Mouse (Mus musculus) R1 (cell line): ENCODE data around the gene Tns3.
A peak's percentile ranks its signal among the peaks of the same experiment; 100 is the strongest.

ENCODE experiments used
- DNase-seq: peaks from one replicate; pipeline ENCODE4 v3.0.0-alpha.2; 2018; ENCODE audit warnings: low read depth, low spot score

The Tns3 gene

DNA sequence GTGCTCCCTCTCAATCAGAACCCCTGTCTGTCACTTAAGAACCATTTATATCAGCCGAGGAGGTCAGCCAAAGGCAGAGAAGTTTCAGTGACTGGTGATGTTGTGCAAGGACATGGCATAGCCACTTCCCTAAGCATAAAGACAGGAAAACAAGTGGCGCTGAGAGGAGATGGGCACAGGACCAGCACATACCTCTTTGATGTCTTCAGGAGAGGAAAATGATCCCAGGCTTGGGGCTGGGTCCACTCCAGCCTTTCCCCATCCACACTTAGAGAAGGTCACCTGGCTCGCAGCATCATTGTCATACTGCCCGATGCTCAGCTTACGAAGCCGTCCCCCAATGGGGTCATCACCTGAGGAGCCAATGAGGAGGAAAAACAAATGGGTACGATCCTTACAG is 185.0 kb downstream of the Tns3 start:
- no peak for DNase-seq

- DNase-seq = no peak
Measured at GRCm38 (mm10) chr11:8473616-8474015, 190.7 kb downstream of the Tns3 start.

DNA sequence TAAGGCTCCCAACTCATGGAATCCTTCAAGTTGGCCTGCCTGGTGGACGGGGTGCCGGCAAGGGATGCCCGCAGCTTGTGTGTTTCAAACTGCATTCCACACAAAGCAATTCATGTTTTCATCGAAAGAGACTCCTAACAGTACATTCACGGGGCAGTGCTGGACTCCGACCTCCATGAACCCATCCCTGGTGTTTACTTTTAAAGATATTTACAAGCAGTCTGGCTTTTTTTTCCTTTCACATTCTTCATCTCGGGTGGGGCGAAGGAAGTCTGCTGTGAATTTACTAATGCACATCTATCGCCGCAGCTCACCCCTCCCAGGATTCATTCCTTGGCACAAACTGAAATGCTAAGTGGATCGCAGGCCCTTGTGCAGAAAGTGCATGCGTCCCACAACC is 191.9 kb downstream of the Tns3 start:
- no peak for DNase-seq

GRCm38 (mm10) chr11:8471535-8471934 is 192.8 kb downstream of the Tns3 start:
- DNase-seq = no peak

GRCm38 (mm10) chr11:8469537-8469936 is 194.8 kb downstream of the Tns3 start:
- DNase-seq = no peak

GRCm38 (mm10) chr11:8468161-8469091 is 195.9 kb downstream of the Tns3 start:
- peak; percentile 86 for DNase-seq

DNA sequence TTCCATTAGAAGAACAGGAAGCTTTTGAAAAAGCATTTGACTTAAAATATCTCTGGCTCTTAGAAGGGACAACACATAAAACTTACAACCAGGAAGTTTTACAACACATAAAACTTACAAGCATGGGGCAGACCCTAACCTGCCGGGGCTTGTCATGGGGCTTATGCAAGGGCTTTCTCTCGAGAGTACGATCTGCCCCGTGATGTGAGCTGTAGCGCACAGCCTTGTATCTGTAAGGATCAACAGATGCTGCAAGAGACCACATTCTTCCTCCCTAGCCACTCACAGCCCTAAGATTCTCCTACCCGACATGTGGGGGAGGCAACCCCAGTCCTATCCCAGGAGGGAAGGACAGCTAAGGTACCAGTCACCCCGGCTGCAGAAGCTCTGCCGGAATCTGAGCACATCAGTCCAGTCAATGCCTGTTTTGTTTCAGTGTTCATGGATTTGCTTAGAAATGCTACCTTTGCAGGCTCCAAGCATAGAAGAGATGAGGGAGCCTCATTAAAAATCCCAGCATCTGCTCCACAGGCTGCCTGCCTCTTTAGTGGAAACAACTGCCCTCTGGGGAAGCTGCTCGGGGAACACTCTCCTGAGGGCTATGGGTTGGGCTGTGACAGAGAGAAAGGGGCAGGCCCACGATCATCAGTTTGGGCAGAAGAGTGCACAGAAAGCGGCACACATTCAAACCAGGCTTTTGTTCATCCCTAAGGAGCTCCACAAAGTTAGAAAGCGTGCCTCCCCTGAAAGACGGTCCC is 196.8 kb downstream of the Tns3 start:
- DNase-seq = no peak

- no peak for DNase-seq
Measured at GRCm38 (mm10) chr11:8463866-8464265, 200.5 kb downstream of the Tns3 start.

DNA sequence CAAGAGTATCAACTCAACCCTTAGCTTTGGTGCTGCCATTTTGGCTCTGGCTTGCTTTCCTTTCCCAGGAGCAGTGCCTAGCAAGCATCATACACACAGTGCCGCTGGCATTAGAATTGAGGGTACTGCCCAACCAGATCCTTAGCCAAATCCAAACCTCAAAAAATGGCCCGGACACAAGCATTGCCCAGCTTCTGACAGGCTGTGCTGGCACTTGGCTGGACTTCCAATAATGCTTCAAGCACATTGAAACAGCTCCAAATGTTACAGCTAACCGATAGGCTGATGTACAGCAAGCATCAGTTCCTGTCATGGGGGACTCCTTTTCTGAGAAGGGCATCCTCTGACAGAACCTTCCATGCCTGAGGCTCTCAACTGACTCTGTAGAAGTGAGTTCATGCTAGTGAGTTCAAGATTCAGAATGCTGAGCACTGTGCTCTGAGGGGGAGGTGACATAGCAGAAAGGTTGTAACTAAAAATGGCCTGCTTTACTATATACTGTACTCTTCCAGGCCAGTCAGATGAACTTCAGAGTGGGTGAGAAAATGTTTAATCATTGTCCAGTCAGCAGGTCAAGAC is 201.4 kb downstream of the Tns3 start:
- no peak for DNase-seq

GRCm38 (mm10) chr11:8460835-8461234 is 203.5 kb downstream of the Tns3 start:
- no peak for DNase-seq

- DNase-seq = no peak
Measured at GRCm38 (mm10) chr11:8457951-8458350, 206.4 kb downstream of the Tns3 start.

GRCm38 (mm10) chr11:8456586-8457285 is 207.6 kb downstream of the Tns3 start:
- DNase-seq = no peak

DNA sequence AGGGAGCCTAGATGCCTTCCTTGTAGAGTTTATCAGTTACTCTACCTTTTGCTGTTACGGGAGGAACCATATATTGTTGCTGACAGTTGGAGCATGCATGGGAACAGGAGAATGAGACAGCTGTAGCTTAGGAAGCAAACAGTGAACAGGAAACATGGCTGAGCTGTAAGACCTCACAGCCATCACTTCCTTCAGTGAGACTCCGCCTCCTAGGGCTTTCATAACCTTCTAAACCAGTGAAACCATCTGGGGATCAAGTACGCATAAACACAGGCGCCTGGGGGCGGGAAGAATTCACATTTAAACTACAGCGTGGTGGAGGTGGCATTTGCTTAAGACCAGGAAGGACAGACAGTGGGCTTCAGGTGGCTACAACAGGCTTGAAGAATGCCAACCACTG is 208.7 kb downstream of the Tns3 start:
- DNase-seq = no peak

DNA sequence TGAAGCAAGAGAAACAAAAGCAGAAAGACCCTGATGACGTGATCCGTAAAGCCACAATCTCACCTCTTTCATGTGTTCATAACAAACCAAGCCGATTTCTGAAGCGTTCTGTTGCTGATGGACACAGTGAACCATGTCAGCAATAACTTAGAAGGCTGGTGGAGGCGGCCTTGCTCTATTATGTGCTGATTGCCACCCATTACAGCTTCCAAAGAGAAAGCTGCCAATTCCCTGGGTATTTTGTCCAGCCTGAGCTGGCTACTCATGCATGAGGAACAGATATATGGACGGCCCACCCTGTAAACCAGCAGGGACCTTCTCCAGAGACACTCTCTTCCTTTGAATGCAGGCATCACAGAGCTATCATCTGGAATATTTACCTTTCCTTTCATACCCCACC is 211.1 kb downstream of the Tns3 start:
- no peak for DNase-seq

GRCm38 (mm10) chr11:8451597-8452201 is 212.6 kb downstream of the Tns3 start:
- no peak for DNase-seq

DNA sequence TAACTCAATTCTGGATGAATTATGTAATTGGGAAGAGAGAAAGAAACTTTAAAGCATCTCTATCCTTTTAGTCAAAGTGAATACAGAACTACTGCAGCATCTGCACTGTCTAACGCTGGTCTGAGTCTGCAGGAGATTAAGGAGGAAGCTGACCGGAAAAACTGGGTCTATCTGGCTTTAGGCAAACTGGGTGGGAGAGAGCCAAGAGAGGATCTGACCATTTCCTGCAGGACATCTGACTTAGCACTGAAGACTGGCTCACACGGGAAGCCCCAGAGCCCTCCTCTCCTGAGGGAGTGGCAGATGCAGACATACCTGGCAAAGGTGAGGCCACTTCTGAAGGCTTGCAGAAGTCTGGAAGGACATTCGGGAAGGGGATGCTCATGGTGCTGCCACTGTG is 213.8 kb downstream of the Tns3 start:
- DNase-seq = no peak

GRCm38 (mm10) chr11:8445915-8446356 is 218.4 kb downstream of the Tns3 start:
- peak; percentile 72 for DNase-seq

- no peak for DNase-seq
Measured at GRCm38 (mm10) chr11:8444759-8445422, 219.4 kb downstream of the Tns3 start.

DNA sequence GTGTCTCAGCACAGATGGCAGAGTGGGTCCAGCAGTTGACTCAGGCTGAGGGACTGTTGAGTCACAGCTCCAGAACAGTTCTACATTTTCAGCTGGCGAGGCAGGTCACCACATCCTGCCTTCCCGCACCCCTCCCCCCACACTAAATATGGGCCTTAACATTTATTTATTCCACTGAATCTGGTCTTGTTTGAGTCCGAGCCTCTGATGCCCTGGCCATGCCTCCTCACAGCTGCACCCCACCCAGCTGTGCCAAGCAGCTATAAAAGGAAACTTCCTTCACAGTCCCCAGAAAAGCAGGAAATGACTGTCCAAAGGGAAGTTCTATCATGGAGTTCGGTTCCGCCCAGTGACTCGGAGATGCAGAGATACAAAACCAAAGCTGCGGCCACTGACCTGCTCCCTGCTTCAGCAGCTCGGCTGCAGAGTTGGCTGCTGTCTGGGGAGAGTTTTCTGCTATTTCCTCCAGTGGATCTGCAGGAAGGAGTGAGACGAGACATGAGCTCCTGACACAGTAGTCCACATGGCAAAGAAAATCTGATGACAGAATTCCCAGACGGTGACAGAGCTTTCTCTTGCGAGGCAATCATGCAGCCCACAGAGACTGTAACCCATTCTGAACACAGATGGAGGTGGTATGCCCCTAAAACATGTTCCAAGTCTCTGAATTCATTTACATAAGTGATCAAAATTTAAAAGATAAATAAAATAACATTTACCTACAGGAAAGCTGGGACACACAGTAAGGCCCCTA is 220.6 kb downstream of the Tns3 start:
- no peak for DNase-seq

- no peak for DNase-seq
Measured at GRCm38 (mm10) chr11:8440706-8441105, 223.6 kb downstream of the Tns3 start.
